Mouse (Mus musculus) right cerebral cortex, postnatal 4 days (tissue): ENCODE results near the gene Chrm5.
A peak's percentile ranks its signal among the peaks of the same experiment; 100 is the strongest.

Experiments
- DNase-seq: peaks from one replicate; pipeline ENCODE4 v3.0.0-alpha.2; 2022

Chrm5 gene

GRCm38 (mm10) chr2:112480669-112481068 is at the start of gene Chrm5:
TSS of gene Chrm5 (minus strand) at chr2:112480769.
- no peak for DNase-seq

- DNase-seq: no peak
Observed at GRCm38 (mm10) chr2:112526933-112527332, 46.4 kb upstream of the Chrm5 start.

- no peak for DNase-seq
Observed at GRCm38 (mm10) chr2:112520526-112521482, 40.2 kb upstream of the Chrm5 start.

GRCm38 (mm10) chr2:112518541-112518940 is 38.0 kb upstream of the Chrm5 start:
- DNase-seq: no peak

- DNase-seq: no peak
Observed at GRCm38 (mm10) chr2:112517218-112517617, 36.6 kb upstream of the Chrm5 start.

- DNase-seq: no peak
Observed at GRCm38 (mm10) chr2:112516728-112517127, 36.2 kb upstream of the Chrm5 start.

- no peak for DNase-seq
Observed at GRCm38 (mm10) chr2:112513036-112513435, 32.5 kb upstream of the Chrm5 start.

GRCm38 (mm10) chr2:112510140-112510539 is 29.6 kb upstream of the Chrm5 start:
- no peak for DNase-seq

GRCm38 (mm10) chr2:112507444-112507843 is 26.9 kb upstream of the Chrm5 start:
- DNase-seq: no peak

GRCm38 (mm10) chr2:112506841-112507435 is 26.4 kb upstream of the Chrm5 start:
- no peak for DNase-seq

- no peak for DNase-seq
Observed at GRCm38 (mm10) chr2:112503978-112504377, 23.4 kb upstream of the Chrm5 start.

- DNase-seq: peak; percentile 66
Observed at GRCm38 (mm10) chr2:112501209-112501608, 20.6 kb upstream of the Chrm5 start.

- DNase-seq: no peak
Observed at GRCm38 (mm10) chr2:112497851-112498250, 17.3 kb upstream of the Chrm5 start.

- DNase-seq: no peak
Observed at GRCm38 (mm10) chr2:112493539-112494260, 13.1 kb upstream of the Chrm5 start.

- DNase-seq: peak; percentile 76
Observed at GRCm38 (mm10) chr2:112492856-112493538, 12.4 kb upstream of the Chrm5 start, which contains the start of gene Aven. TSS of gene Aven (plus strand) at chr2:112492964.

- no peak for DNase-seq
Observed at GRCm38 (mm10) chr2:112492431-112492855, 11.9 kb upstream of the Chrm5 start.

- no peak for DNase-seq
Observed at GRCm38 (mm10) chr2:112491629-112492028, 11.1 kb upstream of the Chrm5 start.

GRCm38 (mm10) chr2:112490483-112491196 is 10.1 kb upstream of the Chrm5 start:
- DNase-seq: no peak

- DNase-seq: no peak
Observed at GRCm38 (mm10) chr2:112484886-112485285, 4.3 kb upstream of the Chrm5 start.

- peak; percentile 45 for DNase-seq
Observed at GRCm38 (mm10) chr2:112483334-112483651, 2.7 kb upstream of the Chrm5 start.

GRCm38 (mm10) chr2:112482533-112483333 is 2.2 kb upstream of the Chrm5 start:
- DNase-seq: no peak
